Mouse (Mus musculus) B cell, adult 2 months (primary cell): ENCODE measurements around the gene Ssbp4.

Experiments
- DNase-seq, 2 experiments: peaks; one replicate each; pipeline ENCODE4 v3.0.0; 2022

The Ssbp4 gene

DNA sequence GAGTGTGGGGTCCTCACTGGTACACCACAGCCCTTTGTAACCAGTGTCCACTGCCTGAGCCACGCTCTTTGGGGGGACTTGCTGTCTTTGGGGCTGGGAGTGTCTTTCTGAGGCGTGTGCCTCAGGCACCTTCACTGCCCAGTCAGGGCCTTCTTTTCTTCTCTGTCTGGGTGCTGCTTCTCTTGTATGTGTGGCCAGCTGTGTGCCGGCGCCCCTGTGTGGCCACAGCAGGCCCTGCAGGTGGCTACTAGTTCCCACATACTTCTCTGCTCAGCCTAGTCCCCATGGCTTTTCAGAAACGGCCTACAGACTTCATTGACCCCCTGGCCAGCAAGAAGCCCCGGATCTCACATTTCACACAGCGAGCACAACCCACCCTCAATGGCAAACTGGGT lies 23.4 kb downstream of the Ssbp4 start:
- peak; percentile 68 to 69 for DNase-seq

GRCm38 (mm10) chr8:70584606-70585257 lies 23.9 kb downstream of the Ssbp4 start:
- DNase-seq = no peak

DNA sequence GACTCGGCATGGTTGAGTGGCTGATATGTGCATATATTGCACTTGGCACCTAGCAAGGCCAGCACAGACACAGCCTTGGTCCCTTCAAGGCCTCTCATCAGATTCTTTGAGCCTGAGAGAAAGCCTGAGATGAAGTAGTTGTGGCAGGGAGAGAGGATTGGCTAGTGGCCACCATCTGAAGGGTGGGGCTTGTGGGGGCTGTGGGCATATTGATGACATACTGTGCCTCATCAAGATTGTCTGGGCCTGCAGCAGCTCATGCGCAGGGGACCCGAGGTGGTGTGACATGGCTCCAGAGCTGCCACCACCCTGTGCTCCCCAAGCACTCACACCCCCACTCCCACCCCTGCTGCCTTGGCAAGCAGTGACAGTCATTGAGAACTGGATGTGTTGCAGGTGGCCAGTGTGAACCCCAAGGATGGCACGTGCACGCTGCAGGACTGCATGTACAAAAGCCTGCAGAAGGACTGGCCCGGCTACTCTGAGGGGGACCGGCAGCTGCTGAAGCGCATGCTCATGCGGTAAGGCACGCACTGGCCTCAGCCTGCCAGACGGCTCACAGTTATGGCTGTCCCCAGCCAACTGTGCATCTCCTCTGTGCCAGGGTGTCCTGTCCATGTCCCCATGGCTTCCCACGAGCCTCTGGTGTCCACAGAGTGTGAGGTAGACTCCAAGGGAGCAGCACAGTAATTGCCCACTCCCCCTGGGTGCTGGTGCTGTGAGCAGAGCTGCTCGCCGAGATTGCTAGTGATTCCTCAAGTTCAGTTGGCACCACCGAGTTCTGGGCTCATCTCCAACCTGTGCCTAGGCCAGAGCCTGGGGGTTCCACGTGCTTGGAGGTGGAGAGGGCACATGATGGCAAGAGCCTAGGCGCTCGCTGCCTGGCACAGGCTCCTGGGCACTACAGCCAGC lies 24.9 kb downstream of the Ssbp4 start:
- DNase-seq = no peak

- DNase-seq = no peak
Observed at GRCm38 (mm10) chr8:70577207-70577606, 31.5 kb downstream of the Ssbp4 start.

- DNase-seq = no peak
Observed at GRCm38 (mm10) chr8:70574915-70575314, 33.8 kb downstream of the Ssbp4 start.

- DNase-seq = no peak
Observed at GRCm38 (mm10) chr8:70574302-70574701, 34.4 kb downstream of the Ssbp4 start.

DNA sequence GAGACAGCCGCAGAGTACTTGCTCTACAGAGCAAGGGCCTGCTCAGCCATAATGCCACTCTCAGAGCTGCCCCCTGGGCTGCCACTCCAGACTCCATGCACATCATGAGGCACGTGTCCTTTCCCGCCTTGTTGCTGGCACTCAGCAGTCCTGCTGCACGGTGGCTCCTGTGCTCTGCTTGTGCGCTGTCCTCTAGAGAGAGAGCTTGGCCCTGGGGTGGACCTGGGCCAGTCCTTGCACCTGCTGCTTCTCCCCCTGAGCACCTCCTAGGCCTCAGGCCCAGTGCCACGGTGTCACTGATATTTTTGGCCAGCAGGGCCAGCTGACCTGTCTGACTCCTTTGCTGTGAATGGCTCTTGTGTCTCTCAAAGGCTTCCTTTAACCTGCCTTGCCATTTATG lies 37.7 kb downstream of the Ssbp4 start:
- DNase-seq = no peak

GRCm38 (mm10) chr8:70570360-70570759 lies 38.3 kb downstream of the Ssbp4 start:
- no peak for DNase-seq

DNA sequence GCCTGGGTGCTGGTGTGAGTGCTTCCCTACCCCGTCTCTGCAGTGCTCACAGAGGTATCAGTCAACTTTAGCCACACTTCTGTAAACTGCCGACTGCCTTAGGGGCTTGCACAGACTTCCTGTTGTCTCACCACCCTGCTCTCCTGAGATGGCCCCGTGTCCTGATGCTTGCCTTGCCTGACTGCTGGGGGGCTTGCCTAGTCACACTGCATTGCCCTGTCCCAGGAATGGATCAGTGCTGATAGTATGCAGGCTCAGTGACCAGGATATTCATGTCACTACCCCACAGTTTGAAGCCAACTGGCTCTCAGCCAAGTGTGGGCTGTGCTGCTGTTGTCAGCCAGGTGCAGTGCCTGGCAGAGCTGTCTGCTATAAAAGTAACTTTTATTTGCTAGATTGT lies 43.1 kb downstream of the Ssbp4 start:
- peak; percentile 16 to 20 for DNase-seq

DNA sequence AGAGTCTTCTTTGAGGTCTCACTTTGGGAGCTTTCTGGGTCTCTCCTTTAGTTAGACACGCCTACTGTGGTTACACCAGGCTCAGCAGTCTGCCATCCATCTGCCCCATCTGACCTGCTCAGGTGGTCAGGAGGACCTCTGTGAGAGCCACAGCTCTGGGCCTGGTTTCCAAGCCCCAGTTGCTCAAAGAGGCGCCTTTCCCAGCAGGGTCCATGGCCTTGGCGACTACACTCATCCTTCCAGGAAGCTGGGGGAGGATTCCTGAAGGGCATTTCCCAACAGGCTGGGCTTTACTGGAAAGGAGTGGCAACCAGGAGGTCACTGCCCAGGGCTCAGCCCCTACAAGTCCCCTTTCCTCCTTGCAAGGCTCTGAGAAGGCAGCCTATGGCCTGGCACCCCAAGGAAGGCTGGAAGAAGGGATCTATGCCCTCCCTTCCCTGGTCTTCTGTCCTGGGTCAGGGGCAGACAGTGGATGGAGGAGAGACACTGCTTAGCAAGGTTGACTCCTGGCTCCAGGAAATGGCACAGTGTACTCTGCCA lies 43.9 kb downstream of the Ssbp4 start:
- no peak for DNase-seq

DNA sequence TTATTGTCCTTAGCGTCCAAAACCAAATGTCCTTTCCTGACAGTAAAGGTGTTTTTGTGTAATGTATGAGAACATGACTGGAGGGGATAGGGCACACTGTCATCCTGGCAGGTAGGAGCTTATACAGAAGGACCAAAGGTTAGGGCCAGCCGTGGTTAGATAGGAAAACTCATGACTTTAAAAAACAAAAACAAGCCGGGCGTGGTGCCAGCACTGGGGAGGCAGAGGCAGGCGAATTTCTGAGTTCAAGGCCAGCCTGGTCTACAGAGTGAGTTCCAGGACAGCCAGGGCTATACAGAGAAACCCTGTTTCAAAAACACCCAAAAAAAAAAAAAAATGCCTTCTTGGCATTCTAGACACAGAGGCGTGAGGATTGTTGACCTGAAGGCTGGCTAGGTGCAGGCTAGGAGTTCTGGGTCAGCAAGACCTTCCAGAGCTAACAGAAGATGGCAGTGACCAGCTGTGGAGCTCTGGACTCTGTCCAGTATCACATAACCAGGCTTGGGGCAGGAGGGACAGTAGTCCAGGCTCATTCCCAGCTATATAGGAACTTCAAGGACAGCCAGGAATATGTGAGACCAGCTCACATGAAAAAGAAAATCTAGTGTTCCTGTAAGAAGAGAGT lies 44.8 kb downstream of the Ssbp4 start:
- no peak for DNase-seq

DNA sequence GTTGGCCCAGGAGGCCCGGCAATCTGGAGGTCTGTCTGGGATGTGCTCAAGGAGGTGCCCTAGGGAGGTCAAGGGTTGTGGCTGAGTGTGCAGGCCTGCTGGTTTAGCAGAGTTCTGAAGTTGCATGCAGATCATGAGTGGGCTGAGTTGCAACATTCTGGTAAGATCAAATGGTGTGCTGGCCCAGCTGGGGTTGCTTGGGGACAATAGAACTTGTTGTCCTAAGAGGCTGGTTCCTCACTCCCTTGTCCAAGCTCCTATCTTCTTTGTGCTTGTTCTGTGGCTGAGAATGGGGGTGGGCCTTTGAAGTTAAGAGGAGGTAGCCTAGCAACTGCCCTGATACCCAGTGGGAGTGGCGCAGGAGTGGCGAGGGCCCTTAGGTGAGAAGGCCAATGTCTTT lies 45.9 kb downstream of the Ssbp4 start:
- DNase-seq = no peak

DNA sequence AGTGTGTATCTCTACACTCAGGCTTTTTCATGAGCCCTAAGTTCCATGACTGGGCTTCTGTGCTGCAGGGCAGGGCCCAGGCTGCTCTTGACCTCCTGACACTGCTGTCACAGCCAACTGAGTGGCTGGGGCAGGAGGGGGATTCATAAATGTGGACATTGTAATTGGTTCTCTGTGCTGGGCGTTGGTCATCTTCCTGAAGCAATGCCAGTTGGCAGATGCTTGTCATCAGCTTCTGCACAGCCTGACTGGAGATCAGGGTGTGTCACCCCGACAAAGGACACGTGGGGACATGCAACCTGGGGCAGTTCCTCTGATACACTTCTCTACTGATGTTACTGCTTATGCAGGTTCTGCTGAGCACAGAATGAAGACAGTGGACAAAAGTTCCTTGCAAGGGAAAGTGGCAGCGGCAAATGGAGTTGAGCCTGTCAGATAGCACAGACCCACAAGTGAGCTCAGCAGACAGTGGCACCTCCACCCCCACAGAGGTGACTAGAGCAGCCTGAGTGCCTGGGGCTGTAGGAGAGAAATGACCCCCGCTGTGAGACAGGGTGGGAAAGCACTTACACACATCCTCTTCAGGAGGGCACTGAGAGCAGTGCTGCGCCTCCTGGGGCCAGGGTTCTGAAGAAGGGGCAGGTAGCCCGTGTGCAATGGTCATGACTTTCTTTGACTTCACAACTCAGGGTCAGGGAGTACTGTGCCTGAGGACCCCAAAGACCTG lies 46.7 kb downstream of the Ssbp4 start:
- no peak for DNase-seq

DNA sequence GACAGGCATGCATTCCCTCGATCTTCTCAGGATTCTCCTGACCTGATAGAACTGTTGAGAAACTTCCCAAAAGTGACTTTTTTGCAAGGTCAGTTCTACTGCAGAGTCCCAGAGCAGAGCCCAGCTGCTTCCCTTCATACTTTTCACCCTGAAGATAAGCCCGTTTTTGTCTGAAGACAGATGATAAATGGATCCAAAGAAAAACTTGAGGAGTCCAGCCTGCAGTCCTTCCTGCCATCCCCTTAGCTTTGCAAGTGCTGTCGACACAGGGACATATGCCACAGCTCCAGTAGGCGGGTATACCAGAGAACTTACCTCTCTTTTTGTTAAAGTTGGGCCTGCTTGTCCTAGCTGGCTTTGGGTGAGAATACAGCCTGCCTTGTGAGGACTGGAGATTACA lies 47.3 kb downstream of the Ssbp4 start:
- DNase-seq = no peak

DNA sequence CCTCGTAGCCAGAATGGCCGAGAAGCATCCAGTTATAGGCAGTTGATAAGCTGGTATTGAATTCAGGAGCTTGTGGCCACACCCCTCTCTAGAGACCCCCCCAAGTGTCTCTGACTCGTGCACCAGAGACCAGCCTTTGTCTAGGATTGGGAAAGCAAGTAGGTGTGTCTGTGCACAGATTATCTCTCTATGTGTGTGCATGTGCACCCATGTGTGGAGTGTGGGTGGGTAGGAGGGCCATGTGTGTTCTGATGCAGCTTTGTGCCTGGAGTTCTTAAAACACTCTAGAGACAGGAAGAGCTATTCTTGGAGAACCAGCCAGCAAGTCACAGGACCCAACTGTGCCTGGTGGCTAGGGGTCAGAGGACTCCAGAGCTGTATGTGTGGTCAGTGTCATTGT lies 48.1 kb downstream of the Ssbp4 start:
- no peak for DNase-seq

DNA sequence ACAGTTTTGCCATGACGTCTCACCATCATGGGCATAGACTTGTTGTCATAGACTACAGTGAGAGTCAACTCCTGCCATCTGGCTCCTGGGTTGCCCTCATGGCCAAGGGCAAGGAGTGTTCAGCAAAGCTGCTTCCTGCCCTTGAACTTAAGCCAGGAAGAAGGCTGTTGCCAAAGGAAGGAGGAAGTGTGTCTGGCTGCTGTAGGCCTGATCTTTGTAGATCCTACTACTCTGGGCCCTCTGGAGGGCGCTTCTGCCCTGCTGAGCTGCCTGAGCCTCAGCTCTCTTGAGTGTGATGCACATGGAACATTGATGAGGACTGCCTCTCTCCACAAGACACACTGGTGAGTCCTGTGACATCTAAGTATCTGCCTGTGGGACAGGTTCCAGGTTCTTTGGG lies 48.6 kb downstream of the Ssbp4 start:
- DNase-seq = peak; percentile 34 to 35

DNA sequence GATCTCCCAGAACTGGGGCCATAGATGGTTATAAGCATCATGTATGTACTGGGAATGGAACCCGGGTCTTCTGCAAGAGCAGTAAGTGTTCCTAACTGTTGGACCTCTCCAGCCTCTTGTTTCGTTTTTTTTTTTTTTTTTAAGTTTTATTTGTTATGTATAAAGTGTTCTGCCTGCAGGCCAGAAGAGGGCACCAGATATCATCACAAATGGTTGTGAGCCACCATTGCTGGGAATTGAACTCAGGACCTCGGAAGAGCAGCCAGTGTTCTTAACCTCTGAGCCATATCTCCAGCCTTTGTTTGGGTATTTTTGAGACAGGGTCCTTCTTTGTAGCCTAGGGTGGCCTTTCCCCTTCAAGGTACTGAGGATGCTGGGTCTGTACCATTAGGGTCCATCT lies 49.7 kb downstream of the Ssbp4 start:
- DNase-seq = peak; percentile 23 to 29

- peak; percentile 24 to 26 for DNase-seq
Observed at GRCm38 (mm10) chr8:70558334-70558733, 50.3 kb downstream of the Ssbp4 start.

GRCm38 (mm10) chr8:70555079-70555747 lies 53.5 kb downstream of the Ssbp4 start:
- no peak for DNase-seq

GRCm38 (mm10) chr8:70553740-70554139 lies 54.9 kb downstream of the Ssbp4 start:
- DNase-seq = no peak

GRCm38 (mm10) chr8:70552836-70553235 lies 55.8 kb downstream of the Ssbp4 start:
- no peak for DNase-seq

DNA sequence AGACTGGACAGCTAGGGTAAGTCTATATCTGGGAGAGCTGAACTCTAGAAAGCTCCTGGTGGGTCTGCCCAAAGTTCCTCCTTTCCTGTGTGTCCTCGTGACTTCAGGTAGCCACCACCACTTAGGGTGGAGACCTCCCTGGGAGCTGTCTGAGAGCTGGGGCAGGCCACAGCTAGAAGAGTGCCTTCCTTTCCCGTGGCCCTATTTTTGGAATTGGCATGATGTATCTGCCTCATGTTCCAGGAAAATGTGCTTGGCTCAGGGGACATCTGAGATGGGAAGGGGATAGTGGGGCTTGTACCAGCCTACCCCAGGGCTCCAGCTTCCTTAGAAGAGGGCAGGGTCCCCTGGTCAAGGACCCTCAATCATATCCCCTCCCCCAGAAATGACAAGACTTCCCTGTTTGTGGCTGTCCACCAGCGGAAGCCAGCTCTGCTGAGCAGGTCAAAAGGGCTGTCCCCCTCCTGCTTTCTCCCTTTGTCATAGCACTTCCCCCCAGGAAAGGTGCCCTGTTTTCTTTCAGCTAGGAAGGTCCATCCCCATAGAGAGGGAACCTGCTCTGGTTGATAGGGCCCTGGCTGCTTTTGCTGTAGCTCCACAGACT lies 57.0 kb downstream of the Ssbp4 start:
- DNase-seq = no peak
